Mouse (Mus musculus): ENCODE measurements around the gene Ankrd28.

GRCm38 (mm10) chr14:31685680-31686079 lies 144.8 kb downstream of the Ankrd28 start:
- TF ChIP-seq CTCF (IDR thresholded peaks at IDR 0.05; ENCODE audit: low read depth), result no peak
- no peak for TF ChIP-seq EP300 (IDR thresholded peaks at IDR 0.05; ENCODE audit: low read depth)

Data from liver, postnatal 0 days (tissue).